Mouse (Mus musculus) thymus, postnatal 10 days (tissue): Measurements from ENCODE around the gene Ccdc114.
"Not testable (repeated sequence)": the region's sequence is repeated elsewhere in the genome, so short reads cannot be mapped to it uniquely, and the experiment has no call there.

Source experiments
- DNase-seq, 2 experiments: peaks; one replicate each; pipeline ENCODE4 v3.0.0; 2021; ENCODE audit warnings: low spot score in 2 of 2

The Ccdc114 gene

DNA sequence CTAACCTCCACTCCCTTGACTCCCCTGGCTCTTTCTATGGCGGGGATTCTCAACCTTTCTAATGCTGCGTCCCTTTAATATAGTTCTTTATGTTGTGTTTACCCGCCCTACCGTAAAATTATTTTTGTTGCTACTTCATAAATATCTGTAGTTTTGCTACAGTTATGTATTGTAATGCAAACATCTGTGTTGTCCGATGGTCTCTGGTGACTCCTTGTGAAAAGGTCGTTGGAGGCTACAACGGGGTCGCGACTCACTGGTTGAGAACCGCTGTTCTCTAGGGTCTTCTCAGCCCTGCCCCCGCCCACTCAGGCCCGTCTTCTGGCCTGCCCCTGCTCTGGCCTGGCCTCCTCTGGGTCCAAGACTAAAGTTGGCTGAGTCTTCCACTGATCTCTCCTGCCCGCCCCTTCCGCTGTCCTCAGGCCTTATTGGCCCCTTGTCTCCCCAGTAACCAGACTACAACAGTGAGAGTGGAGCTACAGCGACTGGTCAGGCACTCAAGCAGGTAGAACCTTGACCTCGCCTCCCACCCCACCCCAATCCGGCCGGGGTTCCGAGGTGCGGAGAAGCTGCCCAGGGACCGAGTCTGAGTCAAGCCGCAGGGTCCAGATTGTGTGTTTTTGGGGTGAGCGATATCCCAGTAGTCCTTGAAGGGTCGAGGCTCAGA is at the start of gene Ccdc114:
Gene Ccdc114, plus strand, starts transcription at position 311 of the 667 bp plus-strand sequence.
- peak in 1 of 2 experiments; percentile 50 for DNase-seq

- no peak for DNase-seq
These were observed 47.0 kb upstream of the Ccdc114 start for GRCm38 (mm10) chr7:45876895-45877294.

DNA sequence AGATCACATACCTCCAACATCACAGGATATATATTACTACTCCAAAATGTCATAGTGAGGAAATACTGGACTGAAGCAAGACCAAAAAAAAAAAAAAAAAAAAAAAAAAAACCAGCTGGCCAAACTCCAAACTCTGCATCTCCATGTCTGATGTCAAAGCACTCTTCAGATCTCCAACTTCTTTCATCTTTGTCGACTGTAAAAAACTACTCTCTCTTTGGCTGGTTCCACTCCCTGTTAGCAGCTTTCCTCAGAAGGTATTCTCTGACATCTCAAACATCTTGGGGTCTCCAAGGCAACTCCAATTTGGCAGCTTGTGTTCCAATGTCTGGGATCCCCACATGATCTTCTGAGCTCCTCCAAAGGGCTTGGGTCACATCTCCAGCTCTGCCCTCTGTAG is 45.6 kb upstream of the Ccdc114 start, which contains the start of gene Grin2d:
Gene Grin2d, minus strand, starts transcription at position 101 of the 400 bp plus-strand sequence.
- not testable (repeated sequence) for DNase-seq

GRCm38 (mm10) chr7:45880531-45880930 is 43.3 kb upstream of the Ccdc114 start:
- DNase-seq = no peak

- DNase-seq = no peak
These were observed 42.9 kb upstream of the Ccdc114 start for GRCm38 (mm10) chr7:45881011-45881410.

GRCm38 (mm10) chr7:45887246-45887645 is 36.6 kb upstream of the Ccdc114 start:
- DNase-seq = no peak

DNA sequence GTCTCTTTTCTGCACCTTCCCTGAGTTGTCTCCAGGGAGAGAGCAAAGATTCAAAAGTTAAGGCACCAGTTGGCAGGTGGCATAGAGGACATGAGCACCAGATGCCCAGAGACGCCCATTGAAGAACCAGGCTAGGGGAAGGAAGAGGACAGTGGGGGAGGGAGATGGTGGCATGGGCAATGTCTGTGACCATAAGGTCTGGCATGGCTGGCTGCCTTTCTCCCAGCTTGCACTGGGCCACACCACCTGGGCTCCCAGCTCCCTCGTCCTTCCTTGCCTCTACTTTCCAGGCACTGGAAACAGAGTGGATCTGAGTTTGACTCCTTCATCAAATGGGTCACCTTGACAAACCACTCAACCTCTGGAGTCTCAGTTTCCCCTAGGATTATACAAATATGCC is 31.2 kb upstream of the Ccdc114 start:
- no peak for DNase-seq

DNA sequence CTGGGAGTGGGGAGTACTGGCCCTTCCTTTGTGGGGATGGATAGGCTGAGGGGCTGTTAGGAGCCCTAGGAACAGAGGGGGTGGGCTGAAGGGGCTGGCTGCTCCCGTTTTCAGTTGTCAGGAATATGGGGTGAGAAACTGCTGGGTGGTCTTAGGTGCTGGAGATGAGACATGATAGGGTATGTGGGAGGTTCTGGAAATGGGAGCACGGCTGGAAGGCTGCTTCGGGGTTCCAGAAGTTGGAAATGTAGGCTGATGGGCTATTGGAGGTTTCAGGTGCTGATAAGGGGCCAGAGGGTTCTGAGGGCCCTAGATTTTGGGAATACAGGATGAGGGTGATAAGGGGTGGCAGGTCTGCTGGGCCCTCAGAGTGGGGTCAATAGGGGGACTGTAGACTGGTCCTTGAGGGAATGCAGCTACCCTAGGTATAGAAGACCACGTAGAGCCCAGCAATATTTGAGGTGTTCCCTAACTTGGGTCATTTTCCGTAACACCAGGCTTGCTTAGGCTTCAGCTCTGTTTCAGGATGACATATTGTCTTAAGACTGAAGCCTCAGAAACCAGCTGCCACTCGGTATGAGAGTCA is 27.8 kb upstream of the Ccdc114 start:
- no peak for DNase-seq

DNA sequence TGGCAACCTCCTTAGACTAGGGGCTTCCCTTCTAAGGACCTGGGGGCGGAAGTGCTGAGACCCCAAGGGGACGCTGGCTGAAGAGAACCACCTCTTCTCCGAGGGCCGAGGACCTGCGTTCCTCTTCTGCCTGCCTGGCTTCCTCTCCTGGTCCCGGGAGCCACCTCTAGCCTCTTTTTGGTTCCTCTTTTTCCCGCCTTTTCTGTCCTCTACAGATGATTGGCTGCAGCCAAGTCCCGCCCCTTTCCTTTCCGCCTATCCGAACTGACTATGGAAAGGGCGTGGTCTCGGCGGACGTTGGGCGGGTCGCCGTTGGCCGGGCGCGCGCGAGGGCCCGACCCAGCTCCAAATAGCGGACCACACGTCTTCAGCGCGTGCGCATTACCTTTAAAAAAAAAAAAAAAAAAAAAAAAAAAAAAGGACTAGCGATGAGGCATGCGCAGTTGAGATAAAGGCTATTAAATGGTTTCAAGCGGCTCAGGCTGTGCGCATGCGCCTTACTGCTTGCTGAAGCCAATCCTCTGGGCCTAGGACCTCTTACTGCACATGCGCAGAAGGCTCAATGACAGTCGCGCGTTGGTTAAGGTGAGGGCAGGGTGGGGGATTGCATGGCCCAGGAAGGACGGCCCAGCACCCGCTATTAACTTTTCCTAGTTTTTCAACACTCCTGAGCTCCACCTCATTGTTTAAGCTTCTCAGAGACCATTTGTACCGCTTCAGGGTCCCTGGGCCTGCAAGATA is 27.2 kb upstream of the Ccdc114 start, which contains the start of the genes Syngr4 and Tmem143:
Gene Syngr4, minus strand, starts transcription at position 198 of the 741 bp plus-strand sequence.
Gene Tmem143, plus strand, starts transcription at position 425 of the 741 bp plus-strand sequence.
- DNase-seq = peak; percentile 92 to 94

DNA sequence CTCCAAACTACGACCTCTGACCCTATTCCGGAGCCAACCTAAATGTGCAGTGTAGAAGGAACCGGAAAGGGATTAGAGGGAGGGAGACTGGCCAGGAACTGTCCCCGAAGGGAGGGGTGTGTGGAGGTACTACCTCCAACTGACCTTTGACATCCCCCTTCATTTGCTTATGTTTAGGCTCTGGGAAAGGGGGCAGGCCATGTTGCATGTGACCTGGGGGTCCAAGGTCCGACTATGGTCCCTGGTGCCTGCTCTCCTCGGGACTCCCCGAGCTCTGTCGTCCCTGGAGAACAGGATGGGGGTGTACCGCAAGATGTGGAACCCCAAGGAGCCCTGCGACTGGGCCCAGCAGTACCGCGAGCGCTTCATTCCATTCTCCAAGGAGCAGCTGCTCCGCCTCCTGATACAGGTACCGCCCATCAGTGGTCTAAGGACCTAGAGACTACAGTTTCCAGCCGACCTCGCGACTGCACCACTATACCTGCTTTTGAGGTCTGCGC is 26.6 kb upstream of the Ccdc114 start:
- peak; percentile 44 to 47 for DNase-seq

- DNase-seq = peak; percentile 29 to 71
These were observed 25.7 kb upstream of the Ccdc114 start for GRCm38 (mm10) chr7:45898125-45898524.

DNA sequence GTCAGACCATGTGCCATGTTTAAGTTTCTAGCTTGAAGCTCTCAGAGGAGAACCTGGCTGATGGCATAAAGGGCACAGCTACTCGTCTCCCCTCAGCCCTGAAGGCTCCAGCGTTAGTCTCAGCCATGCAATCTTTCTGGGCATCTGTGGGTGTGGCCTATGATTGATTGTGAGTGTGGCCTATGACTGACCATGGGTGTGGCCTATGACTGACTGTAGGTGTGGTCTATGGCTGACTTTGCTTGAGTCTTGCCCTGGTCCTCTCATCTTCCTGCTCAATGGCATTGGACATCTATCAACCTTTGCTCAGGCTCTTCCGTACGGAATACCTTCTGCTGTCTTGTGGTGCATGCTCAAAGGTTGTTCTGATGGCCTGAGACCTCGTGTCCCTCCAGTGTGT is 22.3 kb upstream of the Ccdc114 start:
- no peak for DNase-seq

GRCm38 (mm10) chr7:45902481-45903002 is 21.3 kb upstream of the Ccdc114 start:
- DNase-seq = no peak

GRCm38 (mm10) chr7:45906622-45907021 is 17.2 kb upstream of the Ccdc114 start:
- DNase-seq = no peak

DNA sequence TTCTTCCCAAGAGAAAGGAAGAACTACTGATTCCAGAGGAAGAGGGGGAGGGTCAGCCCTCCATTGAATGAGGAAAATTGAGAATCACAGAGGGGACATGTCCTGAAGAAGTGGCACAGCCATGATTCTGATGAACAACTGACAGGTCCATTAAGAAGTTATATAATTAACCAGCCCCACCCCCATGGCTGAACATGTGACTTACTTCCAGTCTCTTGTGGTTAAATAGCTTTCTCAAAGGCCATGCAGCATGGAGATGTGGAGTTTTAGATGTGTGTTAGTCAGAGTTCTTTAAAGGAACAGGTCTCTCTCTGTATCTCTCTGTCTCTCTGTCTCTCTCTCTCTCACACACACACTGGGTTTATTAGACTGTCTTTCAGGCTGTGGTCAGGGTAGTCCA is 15.5 kb upstream of the Ccdc114 start:
- no peak for DNase-seq

- no peak for DNase-seq
These were observed 14.7 kb upstream of the Ccdc114 start for GRCm38 (mm10) chr7:45909145-45909544.

GRCm38 (mm10) chr7:45914067-45914466 is 9.8 kb upstream of the Ccdc114 start:
- DNase-seq = no peak

- DNase-seq = no peak
These were observed 8.9 kb upstream of the Ccdc114 start for GRCm38 (mm10) chr7:45915011-45915410.

GRCm38 (mm10) chr7:45916056-45917003 is 7.5 kb upstream of the Ccdc114 start:
- peak; percentile 85 to 90 for DNase-seq

DNA sequence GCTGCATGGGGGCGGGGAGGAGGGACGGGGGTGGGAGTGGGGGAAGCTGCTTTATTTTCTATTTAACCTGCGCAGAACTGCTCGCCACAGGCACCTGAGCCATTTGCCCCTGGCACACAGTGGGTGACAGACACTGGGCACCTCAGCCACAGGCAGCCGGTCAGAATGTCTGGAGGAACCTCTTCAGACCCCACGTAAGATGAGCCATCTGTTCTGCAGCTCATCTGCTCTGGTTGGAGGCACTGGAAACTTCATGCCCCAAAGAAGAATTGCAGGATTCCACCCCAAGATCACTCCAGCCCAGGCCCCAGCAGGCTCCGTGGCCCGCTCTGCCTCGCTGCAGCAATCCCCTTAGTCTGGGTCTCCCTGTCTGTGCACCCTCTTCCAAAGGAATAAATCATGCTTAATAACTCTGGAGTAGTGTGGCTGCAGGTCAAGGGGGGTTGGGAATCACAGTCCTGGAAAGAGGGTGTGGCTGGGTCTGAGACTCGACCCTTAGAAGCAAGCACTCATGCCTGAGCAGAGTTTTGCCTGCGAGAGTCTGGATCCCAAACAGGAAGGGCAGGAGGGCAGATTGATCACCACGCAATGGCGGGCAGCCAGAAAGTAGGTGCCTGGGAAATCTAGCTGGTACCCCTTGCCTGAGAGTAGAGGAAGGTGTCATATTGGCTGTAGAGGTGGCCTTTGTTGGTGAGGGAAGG is 6.7 kb upstream of the Ccdc114 start:
- peak in 1 of 2 experiments; percentile 23 for DNase-seq
